Mouse (Mus musculus) kidney, adult 2 months (tissue): Measurements from ENCODE around the gene Fgr. TPM values are rescaled to one million over a fixed set of nuclear protein-coding genes. Genes with fewer than 3 reads are reported as not detected.

Source experiments
- DNase-seq: peaks from one replicate; pipeline ENCODE4 v3.0.0; 2021
- H3K27ac ChIP-seq: fragments of 200-500 bp; 2 replicates; pipeline ENCODE4 v1.5.1; 2012; ENCODE audit warnings: low read depth, low read length, control low read depth, inconsistent platforms; ENCODE audit not compliant: insufficient read depth
- H3K27me3 ChIP-seq: fragments of 200-500 bp; replicated peaks from 2 replicates; pipeline ENCODE4 v1.6.1; 2012; ENCODE audit warnings: mild to moderate bottlenecking, moderate library complexity, low read length, inconsistent platforms; ENCODE audit not compliant: control insufficient read depth, insufficient read depth
- H3K36me3 ChIP-seq: fragments of 200-500 bp; 2 replicates; pipeline ENCODE4 v1.6.1; 2012; ENCODE audit warnings: mild to moderate bottlenecking, moderate library complexity, low read length, inconsistent platforms; ENCODE audit not compliant: control insufficient read depth, insufficient read depth
- H3K4me1 ChIP-seq: fragments of 200-500 bp; 2 replicates; pipeline ENCODE4 v1.6.1; 2011; ENCODE audit warnings: low read length; ENCODE audit not compliant: control insufficient read depth, insufficient read depth
- H3K4me3 ChIP-seq: fragments of 200-500 bp; 2 replicates; pipeline ENCODE4 v1.5.1; 2011; ENCODE audit warnings: mild to moderate bottlenecking, low read depth, low read length, control low read depth; ENCODE audit not compliant: insufficient read depth
- CTCF ChIP-seq: fragments of 200-500 bp; conservative IDR thresholded peaks from 2 replicates; pipeline ENCODE4 v1.5.1; 2011; ENCODE audit warnings: low read depth, mild to moderate bottlenecking, control low read depth, low read length, moderate library complexity, mixed read lengths; ENCODE audit not compliant: insufficient read depth, insufficient read length
- POLR2A ChIP-seq: fragments of 200-500 bp; IDR thresholded peaks from one replicate; pipeline ENCODE4 v1.6.1; 2011; ENCODE audit warnings: low read depth, low read length, control low read depth
- WGBS: fragments of 180-500 bp; shearing (Covaris S2); methylation state at CpG from one replicate; pipeline ENCODE4 v1.1.7; 2018; 5-methylcytosine and 5-hydroxymethylcytosine counted together
- polyA plus RNA-seq: library from polyadenylated mRNA; depleted of rRNA; stranded (reverse); fragments of >200 nt; gene quantifications from 2 replicates; pipeline ENCODE4 v1.2.3, GENCODE M21; 2012

The Fgr gene
- polyA plus RNA-seq, 1 experiment: 2.5 TPM

- no peaks in the 10 kb centered on the region for H3K27me3 ChIP-seq
- no peak for DNase-seq
- H3K4me3 ChIP-seq: no peak overlapping the region
- no peaks in the 10 kb centered on the region for H3K36me3 ChIP-seq
- peaks cover 25% of the 10 kb centered on the region for H3K4me1 ChIP-seq
- WGBS: 34% methylated on average over 10 of the region's 10 CpGs
- H3K27ac ChIP-seq: no peak overlapping the region
- TF ChIP-seq CTCF: no peak
Observed at GRCm38 (mm10) chr4:133014896-133015709, 41.2 kb downstream of the Fgr start.

- 31% methylated on average over 9 of the region's 9 CpGs for WGBS
- Histone ChIP-seq H3K27ac (0 out of 2 replicates have a peak overlapping the region, but pooled peaks have one; percentile 14), H3K4me1 (peaks cover 25% of the 10 kb centered on the region), H3K27me3 (no peaks in the 10 kb centered on the region), H3K4me3 (no peak overlapping the region), H3K36me3 (no peaks in the 10 kb centered on the region)
- no peak; the same call in 1 of the 2 replicates for TF ChIP-seq CTCF
- no peak for TF ChIP-seq POLR2A
- no peak for DNase-seq
Observed at GRCm38 (mm10) chr4:133015710-133016651, 42.1 kb downstream of the Fgr start.

GRCm38 (mm10) chr4:133016677-133017415, 43.0 kb downstream of the Fgr start:
- Histone ChIP-seq H3K36me3 (no peaks in the 10 kb centered on the region), H3K4me3 (no peak overlapping the region), H3K27me3 (no peaks in the 10 kb centered on the region), H3K27ac (peak overlapping the region; percentile 26; the same call in 1 of the 2 replicates), H3K4me1 (peaks cover 25% of the 10 kb centered on the region)
- TF ChIP-seq POLR2A (no peak), CTCF (no peak)
- DNase-seq: peak; percentile 57
- WGBS: 32% methylated on average over 4 of the region's 4 CpGs

GRCm38 (mm10) chr4:133017597-133018262, 43.8 kb downstream of the Fgr start:
- Histone ChIP-seq H3K4me3 (no peak overlapping the region), H3K27ac (no peak overlapping the region; the same call in 1 of the 2 replicates)

GRCm38 (mm10) chr4:133018263-133018798, 44.4 kb downstream of the Fgr start:
- no peak overlapping the region for H3K27ac ChIP-seq
- H3K27me3 ChIP-seq: no peaks in the 10 kb centered on the region
- H3K4me1 ChIP-seq: peaks cover 34% of the 10 kb centered on the region
- 69% methylated on average over 3 of the region's 3 CpGs for WGBS
- DNase-seq: no peak
- H3K36me3 ChIP-seq: no peaks in the 10 kb centered on the region
- TF ChIP-seq CTCF: no peak
- no peak for TF ChIP-seq POLR2A
- H3K4me3 ChIP-seq: no peak overlapping the region

More at GRCm38 (mm10) chr4:133017597-133018262, 43.8 kb downstream of the Fgr start:
- TF ChIP-seq POLR2A (no peak), CTCF (no peak)
- Histone ChIP-seq H3K36me3 (no peaks in the 10 kb centered on the region), H3K4me1 (peaks cover 29% of the 10 kb centered on the region), H3K27me3 (no peaks in the 10 kb centered on the region)
- DNase-seq: no peak
- 58% methylated on average over 6 of the region's 6 CpGs for WGBS

- WGBS: 50% methylated on average over 6 of the region's 6 CpGs
- Histone ChIP-seq H3K4me1 (peaks cover 35% of the 10 kb centered on the region), H3K27ac (peak overlapping the region; percentile 53; the same call in 1 of the 2 replicates), H3K27me3 (no peaks in the 10 kb centered on the region), H3K36me3 (no peaks in the 10 kb centered on the region), H3K4me3 (no peak overlapping the region)
- no peak for DNase-seq
- TF ChIP-seq POLR2A: no peak
- TF ChIP-seq CTCF: no peak
Observed at GRCm38 (mm10) chr4:133020721-133021120, 46.8 kb downstream of the Fgr start.
